Mouse (Mus musculus): ENCODE measurements at regions not wholly inside any gene's neighbourhood (a gene's known extent, or its start where the extent isn't known, plus 50 kb on each side); places are given as distances from the start of the nearest gene placed in this dataset.

GRCm38 (mm10) chr14:16901534-16902147 is 82.7 kb upstream of the Rarb start:
- DNase-seq (ENCODE audit: low spot score in 2 of 2): no peak

- no peak for DNase-seq (ENCODE audit: low spot score in 2 of 2)
These were observed 79.0 kb upstream of the Rarb start for GRCm38 (mm10) chr14:16897747-16898544.

- no peak for DNase-seq (ENCODE audit: low spot score in 2 of 2)
These were observed 78.0 kb upstream of the Rarb start for GRCm38 (mm10) chr14:16896974-16897373.

GRCm38 (mm10) chr14:16881249-16881648 is 62.3 kb upstream of the Rarb start:
- DNase-seq (ENCODE audit: low spot score in 2 of 2): no peak

GRCm38 (mm10) chr14:16869221-16869620 is 50.3 kb upstream of the Rarb start:
- no peak for DNase-seq (ENCODE audit: low spot score in 2 of 2)

Data from cerebellum, postnatal 4 days (tissue).